Comparison of ENCODE assay signal across 20 mouse cellular contexts in genomic region chr16:42649767-42650166, GRCm38 (mm10).
A peak's percentile ranks its signal among the peaks of the same experiment; 100 is the strongest.
DNase-seq lines count a peak whose midpoint lies in the region; ATAC-seq lines count a peak whose summit lies in the region.
"Had no signal": no experiment of that assay in that cellular context is flagged by ENCODE, and none has a peak within 500 bp of the region (broad histone marks: within the 10 kb centered on the region; RNA-seq: fewer than 3 reads in every experiment).

No protein-coding gene starts in this region.

- no peak overlapping the region for H3K4me2 ChIP-seq in hindbrain, embryonic 14.5 days (replicated peaks)
- H3K4me2 ChIP-seq in hindbrain, embryonic 12.5 days (replicated peaks): no peak overlapping the region
- H3K4me2 ChIP-seq: embryonic facial prominence, embryonic 13.5 days; limb, embryonic 15.5 days; neural tube, embryonic 13.5 days had no signal

- no peak overlapping the region for H3K4me3 ChIP-seq in hindbrain, embryonic 10.5 days
- H3K4me3 ChIP-seq in hindbrain, embryonic 14.5 days (replicated peaks; ENCODE audit: low read length): no peak overlapping the region
- H3K4me3 ChIP-seq in hindbrain, embryonic 12.5 days: no peak overlapping the region
- H3K4me3 ChIP-seq: embryonic facial prominence, embryonic 13.5 days; limb, embryonic 15.5 days; neural tube, embryonic 13.5 days had no signal

- peak; percentile 16 for DNase-seq in hindbrain, embryonic 10.5 days (ENCODE audit: low spot score)
- DNase-seq in hindbrain, embryonic 14.5 days (ENCODE audit: low spot score): no peak
- peak; percentile 1 for DNase-seq in right cerebral cortex, postnatal 4 days
- DNase-seq in right cerebral cortex, postnatal 36 days (ENCODE audit: low spot score in 2 of 2): no peak
- no peak for DNase-seq in frontal cortex, postnatal 36 days (ENCODE audit: low spot score in 2 of 2)
- no peak for DNase-seq in cerebellum, adult 9-11 months
- DNase-seq: adrenal gland, postnatal 36 days; cerebellum, adult 9-10 months; gastrocnemius, postnatal 10 days; kidney, adult 2 months; kidney, postnatal 25 days; layer of hippocampus, adult 9-11 months; lung, postnatal 14 days; right cerebral cortex, postnatal 25 days; thymus, postnatal 14 days had no signal

- H3K4me1 ChIP-seq in hindbrain, embryonic 10.5 days (replicated peaks): peaks cover 5% of the 10 kb centered on the region; the same call in 1 of the 2 replicates
- no peaks in the 10 kb centered on the region for H3K4me1 ChIP-seq in hindbrain, embryonic 14.5 days (replicated peaks; ENCODE audit: control insufficient read depth, insufficient read depth, low read length)
- peaks cover 4% of the 10 kb centered on the region; the same call in 1 of the 2 replicates for H3K4me1 ChIP-seq in hindbrain, embryonic 12.5 days
- H3K4me1 ChIP-seq: embryonic facial prominence, embryonic 13.5 days; limb, embryonic 15.5 days; neural tube, embryonic 13.5 days had no signal

- peak overlapping the region; percentile 60 for H3K27ac ChIP-seq in hindbrain, embryonic 10.5 days
- H3K27ac ChIP-seq in hindbrain, embryonic 14.5 days: no peak overlapping the region; the same call in 1 of the 2 replicates
- peak overlapping the region; percentile 52; the same call in 1 of the 2 replicates for H3K27ac ChIP-seq in hindbrain, embryonic 12.5 days
- H3K27ac ChIP-seq: embryonic facial prominence, embryonic 13.5 days; limb, embryonic 15.5 days; neural tube, embryonic 13.5 days had no signal

- 64% methylated on average over 5 of the region's 5 CpGs for WGBS in hindbrain, embryonic 10.5 days
- WGBS in hindbrain, embryonic 14.5 days: 49% methylated on average over 5 of the region's 5 CpGs
- WGBS in hindbrain, embryonic 12.5 days: 51% methylated on average over 5 of the region's 5 CpGs

- no peak; the same call in 1 of the 2 replicates for ATAC-seq in hindbrain, embryonic 14.5 days (ENCODE audit: low FRiP score)
- ATAC-seq in hindbrain, embryonic 12.5 days (ENCODE audit: low FRiP score): peak; percentile 64; the same call in 1 of the 2 replicates
- ATAC-seq: Patski had no signal

- no peak overlapping the region for H3K9ac ChIP-seq in hindbrain, embryonic 14.5 days
- no peak overlapping the region for H3K9ac ChIP-seq in hindbrain, embryonic 12.5 days
- H3K9ac ChIP-seq: embryonic facial prominence, embryonic 13.5 days; limb, embryonic 15.5 days; neural tube, embryonic 13.5 days had no signal

- H3K9me3 ChIP-seq in hindbrain, embryonic 10.5 days: peaks cover 12% of the 10 kb centered on the region; the same call in 1 of the 2 replicates
- H3K9me3 ChIP-seq in hindbrain, embryonic 14.5 days (ENCODE audit: control insufficient read depth, low read length): peaks cover 4% of the 10 kb centered on the region; the same call in 1 of the 2 replicates
- H3K9me3 ChIP-seq in hindbrain, embryonic 12.5 days (replicated peaks): peaks cover 5% of the 10 kb centered on the region; the same call in 1 of the 2 replicates
- H3K9me3 ChIP-seq: limb, embryonic 15.5 days; neural tube, embryonic 13.5 days had no signal

- no peaks in the 10 kb centered on the region for H3K27me3 ChIP-seq in hindbrain, embryonic 10.5 days (ENCODE audit: insufficient read depth, poor library complexity, severe bottlenecking)
- no peaks in the 10 kb centered on the region for H3K27me3 ChIP-seq in hindbrain, embryonic 14.5 days (ENCODE audit: control insufficient read depth, insufficient read depth, low read length)
- H3K27me3 ChIP-seq in hindbrain, embryonic 12.5 days: no peaks in the 10 kb centered on the region
- H3K27me3 ChIP-seq: embryonic facial prominence, embryonic 13.5 days; limb, embryonic 15.5 days; neural tube, embryonic 13.5 days; Patski had no signal

- no peaks in the 10 kb centered on the region for H3K36me3 ChIP-seq in hindbrain, embryonic 10.5 days
- no peaks in the 10 kb centered on the region for H3K36me3 ChIP-seq in hindbrain, embryonic 14.5 days (replicated peaks; ENCODE audit: control insufficient read depth, insufficient read depth)
- H3K36me3 ChIP-seq in hindbrain, embryonic 12.5 days: no peaks in the 10 kb centered on the region
- H3K36me3 ChIP-seq: embryonic facial prominence, embryonic 13.5 days; limb, embryonic 15.5 days; neural tube, embryonic 13.5 days had no signal

Comparison
In these comparisons a context has a peak if more than half of its experiments do, and no peak if none do; other contexts are left out.
1. DNase-seq: peak in hindbrain, embryonic 10.5 days (single experiment) and right cerebral cortex, postnatal 4 days (single experiment); none in hindbrain, embryonic 14.5 days (single experiment), right cerebral cortex, postnatal 36 days (0 of 2), frontal cortex, postnatal 36 days (0 of 2) and cerebellum, adult 9-11 months (single experiment).